Mouse (Mus musculus): ENCODE data around the gene Frmd4a. TPM values are rescaled to one million over a fixed set of nuclear protein-coding genes. Genes with fewer than 3 reads are reported as not detected.

Frmd4a gene
- total and polyA plus RNA-seq, 2 experiments from 2014 or later = 40.7 to 55.8 TPM

DNA sequence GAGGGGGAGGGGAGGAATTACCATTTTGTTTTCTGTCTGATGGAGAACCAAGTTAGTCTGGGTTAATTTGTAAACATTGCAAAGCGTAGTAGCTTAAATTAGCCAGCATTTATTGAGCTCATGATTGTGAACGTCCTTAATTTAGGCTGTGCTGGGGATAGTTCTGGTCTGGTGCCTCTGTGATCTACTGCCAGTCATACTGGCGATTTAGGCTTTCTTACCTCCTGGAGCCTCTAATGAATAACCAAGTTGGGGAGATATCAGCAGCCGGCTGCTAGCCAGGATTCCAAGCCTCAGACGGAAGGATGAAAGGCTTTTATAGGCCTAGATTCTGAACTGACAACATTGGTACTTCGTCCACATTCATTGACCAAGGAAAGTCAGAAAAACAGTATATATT, 369.0 kb downstream of the Frmd4a start:
- H3K4me1 ChIP-seq (ENCODE audit: insufficient read depth, low read length) = no peaks in the 10 kb centered on the region; the same call in 1 of the 2 replicates
- H3K4me2 ChIP-seq (ENCODE audit: low read depth, low read length) = no peak overlapping the region
- no peak overlapping the region for H3K27ac ChIP-seq
- H3K36me3 ChIP-seq (ENCODE audit: insufficient read depth, low read length) = no peaks in the 10 kb centered on the region
- DNase-seq (ENCODE audit: low spot score) = no peak
- no peak for TF ChIP-seq CTCF (IDR thresholded peaks at IDR 0.05; ENCODE audit: low read depth)
- ATAC-seq = no peak
- WGBS = 29% methylated on average over 6 of the region's 6 CpGs
- H3K9ac ChIP-seq (replicated peaks; ENCODE audit: low read length) = no peak overlapping the region
- H3K9me3 ChIP-seq (ENCODE audit: low read length) = no peaks in the 10 kb centered on the region
- no peaks in the 10 kb centered on the region for H3K27me3 ChIP-seq (ENCODE audit: insufficient read depth, low read length)
- H3K4me3 ChIP-seq (ENCODE audit: low read length) = no peak overlapping the region

DNA sequence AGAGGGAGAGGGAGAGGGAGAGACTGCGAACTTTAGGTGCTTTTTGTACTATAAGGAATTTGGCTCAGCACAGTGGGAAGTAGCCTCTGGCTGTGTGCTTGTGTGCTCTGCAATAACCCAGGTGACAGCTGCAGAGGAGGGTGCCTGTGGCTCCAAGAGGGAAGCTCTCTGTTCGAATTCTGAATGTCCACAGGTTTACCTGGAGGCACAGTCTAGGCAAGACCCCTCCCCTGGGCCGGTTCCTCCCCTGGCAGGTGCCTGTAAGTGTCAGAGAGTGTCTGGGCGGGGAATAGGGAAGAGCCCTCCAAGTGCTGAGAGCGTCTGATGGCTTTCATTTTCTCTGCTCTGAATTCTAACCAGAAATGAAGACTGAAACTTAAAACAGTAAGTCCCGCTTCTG, 371.8 kb downstream of the Frmd4a start:
- ATAC-seq (no peak), DNase-seq (ENCODE audit: low spot score) (no peak)
- Histone ChIP-seq H3K9me3 (ENCODE audit: low read length) (no peaks in the 10 kb centered on the region), H3K27ac (peak overlapping the region; percentile 8; the same call in 1 of the 2 replicates), H3K9ac (replicated peaks; ENCODE audit: low read length) (no peak overlapping the region), H3K27me3 (ENCODE audit: insufficient read depth, low read length) (no peaks in the 10 kb centered on the region), H3K4me1 (ENCODE audit: insufficient read depth, low read length) (no peaks in the 10 kb centered on the region; the same call in 1 of the 2 replicates), H3K36me3 (ENCODE audit: insufficient read depth, low read length) (no peaks in the 10 kb centered on the region), H3K4me2 (ENCODE audit: low read depth, low read length) (no peak overlapping the region), H3K4me3 (ENCODE audit: low read length) (no peak overlapping the region)
- 29% methylated on average over 6 of the region's 6 CpGs for WGBS
- TF ChIP-seq CTCF (IDR thresholded peaks at IDR 0.05; ENCODE audit: low read depth) = no peak

DNA sequence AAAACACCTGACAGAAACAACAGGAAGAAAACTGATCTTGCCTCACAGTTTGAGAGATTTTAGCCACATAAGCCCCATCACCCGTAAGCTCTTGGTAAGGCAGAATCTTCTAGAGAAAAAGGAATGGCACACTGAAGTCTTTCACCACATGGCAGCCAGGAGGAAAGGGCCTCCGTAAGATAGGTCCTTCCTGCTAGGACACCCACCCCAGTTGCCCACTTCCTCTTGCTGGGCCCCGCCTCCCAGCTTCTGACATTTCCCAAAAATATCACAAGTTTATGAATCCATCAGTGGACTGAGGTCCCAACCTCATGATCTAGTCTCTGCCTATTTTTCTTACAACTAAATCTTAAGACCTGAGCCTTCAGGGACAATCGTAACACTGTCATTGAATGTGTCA, 373.6 kb downstream of the Frmd4a start:
- 82% methylated on average over 4 of the region's 4 CpGs for WGBS

DNA sequence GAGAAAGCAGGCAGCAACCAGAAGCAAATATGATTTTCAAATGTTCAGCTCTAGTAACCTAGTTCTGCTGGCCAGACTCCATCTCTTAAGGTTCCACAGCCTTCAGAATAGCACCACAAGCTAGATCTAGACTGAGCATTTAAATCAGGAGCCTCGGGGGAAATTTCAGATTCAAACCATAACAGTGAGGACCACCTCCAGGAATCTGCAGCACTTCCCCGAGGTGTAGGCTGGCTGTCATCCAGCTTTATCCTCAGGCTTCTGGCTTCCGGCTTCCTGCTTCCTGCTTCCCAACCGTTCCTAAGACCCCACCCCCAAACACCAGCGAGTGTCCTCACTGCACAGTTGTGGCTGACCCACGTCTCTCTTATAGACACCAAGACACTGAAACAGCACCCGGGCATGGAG, 374.2 kb downstream of the Frmd4a start:
- WGBS = 37% methylated on average over 7 of the region's 7 CpGs
- no peak overlapping the region for H3K9ac ChIP-seq (replicated peaks; ENCODE audit: low read length)
- ATAC-seq (no peak; the same call in 1 of the 2 replicates), DNase-seq (ENCODE audit: low spot score) (no peak)
- H3K9me3 ChIP-seq (ENCODE audit: low read length) = no peaks in the 10 kb centered on the region
- no peak overlapping the region for H3K4me3 ChIP-seq (ENCODE audit: low read length)
- H3K36me3 ChIP-seq (ENCODE audit: insufficient read depth, low read length) = no peaks in the 10 kb centered on the region
- H3K27ac ChIP-seq = peak overlapping the region; percentile 22
- H3K4me1 ChIP-seq (ENCODE audit: insufficient read depth, low read length) = no peaks in the 10 kb centered on the region; the same call in 1 of the 2 replicates
- no peaks in the 10 kb centered on the region for H3K27me3 ChIP-seq (ENCODE audit: insufficient read depth, low read length)
- TF ChIP-seq CTCF (IDR thresholded peaks at IDR 0.05; ENCODE audit: low read depth) = no peak
- H3K4me2 ChIP-seq (ENCODE audit: low read depth, low read length) = no peak overlapping the region; the same call in 1 of the 2 replicates

More for the DNA sequence above, 373.6 kb downstream of the Frmd4a start:
- Histone ChIP-seq H3K9ac (replicated peaks; ENCODE audit: low read length) (no peak overlapping the region), H3K27ac (peak overlapping the region; percentile 22; the same call in 1 of the 2 replicates), H3K4me3 (ENCODE audit: low read length) (no peak overlapping the region), H3K27me3 (ENCODE audit: insufficient read depth, low read length) (no peaks in the 10 kb centered on the region), H3K4me2 (ENCODE audit: low read depth, low read length) (no peak overlapping the region), H3K4me1 (ENCODE audit: insufficient read depth, low read length) (no peaks in the 10 kb centered on the region; the same call in 1 of the 2 replicates), H3K36me3 (ENCODE audit: insufficient read depth, low read length) (no peaks in the 10 kb centered on the region), H3K9me3 (ENCODE audit: low read length) (no peaks in the 10 kb centered on the region)
- DNase-seq (ENCODE audit: low spot score) = no peak
- no peak for TF ChIP-seq CTCF (IDR thresholded peaks at IDR 0.05; ENCODE audit: low read depth)
- ATAC-seq = no peak

DNA sequence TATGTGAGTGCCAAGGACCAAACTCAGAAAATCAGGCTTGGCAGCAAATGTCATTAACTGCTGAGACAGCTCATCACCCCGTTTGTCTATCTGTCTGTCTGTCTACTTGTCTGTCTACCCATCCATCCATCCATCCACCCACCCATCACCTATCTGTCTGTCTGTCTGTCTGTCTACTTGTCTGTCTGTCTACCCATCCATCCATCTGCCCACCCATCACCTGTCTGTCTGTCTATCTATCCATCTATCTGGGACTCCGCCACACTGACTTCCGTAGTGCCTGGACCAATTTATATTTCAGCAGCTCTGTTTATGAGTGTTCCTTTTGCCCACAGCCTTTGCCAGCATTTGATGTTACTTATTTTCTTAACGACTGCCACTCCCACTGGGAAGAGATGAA, 375.5 kb downstream of the Frmd4a start:
- Histone ChIP-seq H3K9ac (replicated peaks; ENCODE audit: low read length) (no peak overlapping the region), H3K27me3 (ENCODE audit: insufficient read depth, low read length) (no peaks in the 10 kb centered on the region), H3K9me3 (ENCODE audit: low read length) (no peaks in the 10 kb centered on the region), H3K4me2 (ENCODE audit: low read depth, low read length) (no peak overlapping the region), H3K36me3 (ENCODE audit: insufficient read depth, low read length) (no peaks in the 10 kb centered on the region), H3K4me3 (ENCODE audit: low read length) (no peak overlapping the region), H3K4me1 (ENCODE audit: insufficient read depth, low read length) (no peaks in the 10 kb centered on the region; the same call in 1 of the 2 replicates), H3K27ac (no peak overlapping the region)
- WGBS = 93% methylated on average over 4 of the region's 4 CpGs
- DNase-seq (ENCODE audit: low spot score) (no peak), ATAC-seq (no peak)
- TF ChIP-seq CTCF (IDR thresholded peaks at IDR 0.05; ENCODE audit: low read depth) = no peak

DNA sequence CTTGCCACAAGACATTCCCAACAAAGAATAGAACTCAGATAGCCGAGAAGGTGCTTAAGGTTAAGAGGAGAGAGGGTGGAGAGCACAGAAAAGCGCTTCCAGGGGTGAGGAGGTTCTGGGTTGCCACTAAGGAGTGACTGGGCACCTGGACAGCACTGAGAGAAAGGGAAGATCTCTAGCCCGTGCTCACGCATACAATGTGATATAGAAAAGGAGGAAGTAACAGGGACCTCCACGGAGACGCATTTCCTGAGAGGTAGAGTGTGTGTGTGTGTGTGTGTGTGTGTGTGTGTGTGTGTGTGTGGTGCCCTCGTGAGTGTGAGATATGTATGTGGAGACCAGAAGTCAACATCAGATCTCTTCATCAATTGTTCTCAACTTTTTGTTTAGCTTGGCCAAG, 377.1 kb downstream of the Frmd4a start:
- H3K9ac ChIP-seq (replicated peaks; ENCODE audit: low read length) = no peak overlapping the region
- no peak for TF ChIP-seq CTCF (IDR thresholded peaks at IDR 0.05; ENCODE audit: low read depth)
- DNase-seq (ENCODE audit: low spot score) (no peak), ATAC-seq (no peak)
- no peak overlapping the region for H3K27ac ChIP-seq
- no peaks in the 10 kb centered on the region; the same call in 1 of the 2 replicates for H3K4me1 ChIP-seq (ENCODE audit: insufficient read depth, low read length)
- no peak overlapping the region for H3K4me2 ChIP-seq (ENCODE audit: low read depth, low read length)
- no peaks in the 10 kb centered on the region for H3K36me3 ChIP-seq (ENCODE audit: insufficient read depth, low read length)
- H3K9me3 ChIP-seq (ENCODE audit: low read length) = no peaks in the 10 kb centered on the region
- H3K27me3 ChIP-seq (ENCODE audit: insufficient read depth, low read length) = no peaks in the 10 kb centered on the region
- WGBS = 88% methylated on average over 7 of the region's 7 CpGs
- H3K4me3 ChIP-seq (ENCODE audit: low read length) = no peak overlapping the region

DNA sequence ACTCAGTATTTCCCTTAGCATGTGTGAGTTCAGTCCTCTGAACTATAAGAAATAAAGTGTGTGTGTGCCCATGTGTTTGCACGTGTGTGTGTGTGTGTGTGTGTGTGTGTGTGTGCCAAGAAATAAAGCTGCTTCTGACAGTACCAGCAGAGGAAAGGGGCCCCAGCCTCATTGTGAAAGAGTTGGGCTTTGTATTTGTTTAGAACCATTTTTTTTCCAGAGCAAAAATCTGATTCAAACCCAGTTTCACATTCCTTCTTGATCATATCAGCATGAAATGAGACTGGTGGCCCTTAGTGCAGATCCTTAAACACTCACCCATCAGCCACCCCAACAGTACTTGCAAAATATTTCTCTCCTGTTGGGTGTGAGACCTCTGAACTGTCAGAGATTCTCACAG, 382.2 kb downstream of the Frmd4a start:
- no peak overlapping the region for H3K9ac ChIP-seq (replicated peaks; ENCODE audit: low read length)
- peaks cover 23% of the 10 kb centered on the region for H3K4me1 ChIP-seq (ENCODE audit: insufficient read depth, low read length)
- no peaks in the 10 kb centered on the region for H3K27me3 ChIP-seq (ENCODE audit: insufficient read depth, low read length)
- H3K9me3 ChIP-seq (ENCODE audit: low read length) = no peaks in the 10 kb centered on the region
- ATAC-seq = no peak
- no peak overlapping the region for H3K4me2 ChIP-seq (ENCODE audit: low read depth, low read length)
- WGBS = 50% methylated on average over 1 of the region's 1 CpGs
- H3K4me3 ChIP-seq (ENCODE audit: low read length) = no peak overlapping the region
- no peaks in the 10 kb centered on the region for H3K36me3 ChIP-seq (ENCODE audit: insufficient read depth, low read length)
- no peak for TF ChIP-seq CTCF (IDR thresholded peaks at IDR 0.05; ENCODE audit: low read depth)
- no peak for DNase-seq (ENCODE audit: low spot score)
- H3K27ac ChIP-seq = peak overlapping the region; percentile 20; the same call in 1 of the 2 replicates

All from hindbrain, postnatal 0 days (tissue).